Mouse (Mus musculus) erythroblast, embryonic 14.5 days (primary cell): Measurements from ENCODE around the gene Srpr. TPM values are rescaled to one million over a fixed set of nuclear protein-coding genes. Genes with fewer than 3 reads are reported as not detected.

ENCODE experiments used
- H3K27me3 ChIP-seq: 2 replicates; pipeline ENCODE4 v1.6.1; 2012; ENCODE audit warnings: inconsistent platforms; ENCODE audit not compliant: control insufficient read depth
- H3K36me3 ChIP-seq: 2 replicates; pipeline ENCODE4 v1.6.1; 2012; ENCODE audit warnings: mild to moderate bottlenecking, inconsistent platforms; ENCODE audit not compliant: control insufficient read depth
- H3K4me1 ChIP-seq: 2 replicates; pipeline ENCODE4 v1.6.1; 2012; ENCODE audit warnings: inconsistent platforms; ENCODE audit not compliant: control insufficient read depth
- H3K4me3 ChIP-seq: replicated peaks from 2 replicates; pipeline ENCODE3; 2012; ENCODE audit warnings: moderate library complexity, mild to moderate bottlenecking, inconsistent platforms
- H3K9me3 ChIP-seq: 2 replicates; pipeline ENCODE4 v1.6.1; 2012; ENCODE audit warnings: low read length, inconsistent platforms, mixed read lengths; ENCODE audit not compliant: control insufficient read depth
- GATA1 ChIP-seq: IDR thresholded peaks from 2 replicates; pipeline ENCODE4 v1.6.1; 2012; ENCODE audit warnings: low read length, inconsistent platforms, mixed read lengths
- TAL1 ChIP-seq: IDR thresholded peaks from 3 replicates; pipeline ENCODE4 v1.6.1; 2012; ENCODE audit warnings: low read length, inconsistent platforms, mixed read lengths
- polyA plus RNA-seq: library from polyadenylated mRNA; stranded (reverse); fragments of >175 nt; gene quantifications from 2 replicates; pipeline ENCODE4 v1.2.3, GENCODE M21; 2012

Srpr gene
- polyA plus RNA-seq = 0.85 and 0.93 TPM in 2 replicates

DNA sequence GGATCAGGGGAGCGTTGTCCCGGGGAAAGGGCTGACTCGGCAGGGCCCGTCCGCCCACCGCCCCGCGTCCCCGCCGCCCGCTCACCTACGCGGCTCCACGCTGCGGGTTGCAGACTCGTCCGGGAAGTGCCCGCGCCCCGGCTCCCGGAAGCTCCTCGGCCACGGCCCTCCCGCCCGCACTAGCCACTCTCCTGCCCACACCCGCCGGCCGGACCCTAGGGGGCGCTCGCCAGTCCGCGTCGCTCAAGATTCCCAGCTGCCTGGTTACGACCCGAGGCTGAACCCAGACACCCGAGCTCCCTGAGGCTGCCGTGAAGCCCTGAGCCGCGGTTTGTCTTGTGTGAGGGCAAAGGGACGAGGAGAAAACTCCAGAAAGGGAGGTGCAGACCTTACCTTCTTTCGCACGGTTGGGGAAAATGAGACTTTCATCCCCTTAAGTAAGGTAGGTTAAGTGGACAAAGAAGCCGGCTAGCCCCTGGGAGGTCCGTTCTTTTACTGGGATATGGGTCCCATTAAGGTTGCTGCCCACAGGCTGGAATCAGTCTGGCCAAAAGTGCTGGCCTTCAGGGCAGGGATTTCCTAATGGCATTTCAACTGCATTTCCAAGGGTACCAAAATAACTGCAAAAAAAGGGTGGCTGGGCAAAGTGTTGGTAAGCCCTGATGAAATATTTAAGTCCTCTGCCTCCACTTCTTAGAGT lies at the start of gene Srpr, which contains the start of gene Tirap:
Gene Srpr (plus strand): TSS at position 404 of the 700 bp plus-strand sequence.
Gene Tirap (minus strand): TSS at position 520 of the 700 bp plus-strand sequence.
- H3K4me1 ChIP-seq = peaks cover 55% of the 10 kb centered on the region
- peaks cover 15% of the 10 kb centered on the region for H3K36me3 ChIP-seq

DNA sequence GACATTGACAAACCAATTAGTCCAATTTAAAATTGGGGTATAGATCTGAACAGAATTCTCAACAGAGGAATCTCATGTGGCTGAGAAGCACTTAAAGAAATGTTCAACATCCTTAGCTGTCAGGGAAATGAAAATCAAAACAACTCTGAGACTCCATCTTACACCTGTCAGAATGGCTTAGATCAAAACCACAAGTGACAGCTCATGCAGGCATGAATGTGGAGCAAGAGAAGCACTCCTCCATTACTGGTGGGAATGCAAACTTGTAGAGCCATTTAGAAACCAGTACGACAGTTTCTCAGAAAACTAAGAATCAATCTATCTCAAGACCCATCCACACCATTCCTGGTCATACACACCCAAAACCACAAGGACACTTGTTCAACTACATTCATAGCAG lies 47.1 kb upstream of the Srpr start:
- no peaks in the 10 kb centered on the region for H3K9me3 ChIP-seq
- TF ChIP-seq TAL1 (no peak), GATA1 (no peak)

More for the DNA sequence above, at the start of gene Srpr, which contains the start of gene Tirap:
- Histone ChIP-seq H3K27me3 (no peaks in the 10 kb centered on the region), H3K4me3 (peak within 1 kb of the TSS; percentile 80), H3K9me3 (no peaks in the 10 kb centered on the region)
- TF ChIP-seq TAL1 (no peak), GATA1 (no peak)

DNA sequence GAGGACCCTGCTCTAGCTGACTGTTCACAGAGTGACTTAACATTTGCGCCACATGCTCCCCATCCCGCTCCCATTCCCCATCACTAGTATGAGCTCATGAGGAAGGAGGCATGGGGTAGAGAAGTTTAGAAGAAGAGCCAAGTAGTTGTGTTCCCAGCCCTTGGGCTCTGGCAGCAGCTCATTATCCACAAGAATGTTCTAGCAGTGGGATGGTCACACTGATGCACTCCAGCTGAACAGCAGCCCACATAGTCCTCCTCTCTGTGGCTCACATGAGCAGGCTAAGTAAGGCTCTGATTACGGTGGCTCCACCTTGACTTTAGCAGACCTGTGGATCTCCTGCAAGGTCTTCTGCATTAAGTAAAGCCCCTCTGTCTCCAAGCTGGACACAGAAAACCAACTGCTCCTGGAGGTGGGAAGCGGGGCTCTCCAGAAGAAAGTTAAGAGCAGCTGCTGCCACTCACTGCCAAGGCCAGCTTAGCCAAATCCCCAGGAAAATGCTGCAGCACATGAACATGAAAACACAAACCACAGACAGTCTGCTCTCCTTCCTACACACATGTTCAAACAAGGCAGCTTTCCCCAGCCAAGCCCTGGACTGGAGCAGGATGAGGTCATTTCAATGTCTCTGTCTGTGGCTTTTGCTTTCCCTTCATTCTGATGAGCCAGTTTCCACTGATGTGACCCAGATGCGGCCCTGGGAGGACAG lies 43.8 kb upstream of the Srpr start:
- Histone ChIP-seq H3K36me3 (peaks cover 56% of the 10 kb centered on the region), H3K4me3 (no peak overlapping the region), H3K4me1 (peaks cover 9% of the 10 kb centered on the region), H3K27me3 (no peaks in the 10 kb centered on the region), H3K9me3 (no peaks in the 10 kb centered on the region)
- TF ChIP-seq GATA1 (no peak), TAL1 (no peak)

More for the DNA sequence above, 47.1 kb upstream of the Srpr start:
- peaks cover 32% of the 10 kb centered on the region for H3K36me3 ChIP-seq
- H3K4me1 ChIP-seq = peaks cover 11% of the 10 kb centered on the region
- no peak overlapping the region for H3K4me3 ChIP-seq
- no peaks in the 10 kb centered on the region for H3K27me3 ChIP-seq

DNA sequence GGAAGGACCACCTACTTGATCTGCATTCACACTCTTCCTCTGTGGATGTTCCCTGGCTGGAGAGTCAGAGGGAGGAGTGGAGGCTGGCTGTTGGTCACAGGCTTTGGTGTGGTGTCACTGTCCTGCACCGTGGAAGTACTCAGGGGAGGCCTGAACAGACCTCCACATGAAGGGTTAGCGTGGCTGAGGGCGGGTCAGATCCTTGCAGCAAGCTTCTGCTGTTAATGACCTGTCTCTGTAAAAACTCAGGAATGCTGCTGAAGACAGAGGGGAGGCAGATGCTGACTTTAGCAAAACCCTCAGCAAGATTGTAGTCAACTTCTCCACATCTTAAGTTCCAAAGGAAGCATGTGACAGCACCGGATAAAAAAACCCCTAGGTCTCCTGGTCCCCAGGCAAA lies 43.1 kb upstream of the Srpr start:
- peaks cover 61% of the 10 kb centered on the region for H3K36me3 ChIP-seq
- peaks cover 9% of the 10 kb centered on the region for H3K4me1 ChIP-seq
- TF ChIP-seq TAL1 = no peak
- no peak for TF ChIP-seq GATA1
- H3K4me3 ChIP-seq = no peak overlapping the region
- no peaks in the 10 kb centered on the region for H3K9me3 ChIP-seq
- H3K27me3 ChIP-seq = no peaks in the 10 kb centered on the region

DNA sequence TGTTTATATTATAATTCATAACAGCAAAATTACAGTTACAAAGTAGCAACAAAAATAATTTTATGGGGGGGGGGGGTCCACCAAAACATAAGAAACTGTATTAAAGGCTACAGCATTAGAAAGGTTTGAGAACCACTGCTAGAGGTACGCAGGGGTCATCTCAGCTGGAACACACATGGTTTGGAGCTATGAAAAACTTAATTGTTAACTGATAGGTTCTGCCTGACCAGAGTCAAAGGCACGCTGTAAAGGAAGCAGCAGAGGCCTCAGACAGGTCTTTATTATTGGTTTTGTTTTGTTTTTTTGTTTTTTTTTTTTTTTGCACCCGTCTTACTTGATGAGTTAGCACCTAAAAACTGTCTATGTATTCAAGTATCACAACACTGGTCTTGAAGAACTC lies 41.5 kb upstream of the Srpr start:
- H3K36me3 ChIP-seq = peaks cover 75% of the 10 kb centered on the region
- H3K27me3 ChIP-seq = no peaks in the 10 kb centered on the region
- no peaks in the 10 kb centered on the region for H3K9me3 ChIP-seq
- TF ChIP-seq TAL1 (no peak), GATA1 (no peak)
- peaks cover 9% of the 10 kb centered on the region for H3K4me1 ChIP-seq
- no peak overlapping the region for H3K4me3 ChIP-seq

DNA sequence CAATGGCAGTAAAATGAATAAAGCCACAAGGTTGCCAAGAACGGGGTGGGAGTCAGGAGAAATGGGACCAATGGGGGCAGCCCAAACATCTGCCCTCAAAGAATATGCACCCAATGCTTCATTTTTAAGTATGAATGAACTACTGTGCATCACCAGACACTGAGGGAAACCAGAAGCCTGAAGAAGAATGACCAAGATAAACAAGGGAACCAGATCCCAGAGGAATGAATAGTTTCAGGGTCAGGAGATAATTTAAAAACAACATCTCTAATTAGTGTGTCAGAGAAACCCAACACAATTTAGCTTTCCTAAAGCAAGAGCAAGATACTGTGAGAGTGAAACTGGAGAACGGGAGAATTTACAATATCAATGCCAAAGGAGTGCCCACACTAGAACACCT lies 39.3 kb upstream of the Srpr start:
- H3K36me3 ChIP-seq = peaks cover 83% of the 10 kb centered on the region
- no peak overlapping the region for H3K4me3 ChIP-seq
- H3K27me3 ChIP-seq = no peaks in the 10 kb centered on the region
- TF ChIP-seq TAL1 (no peak), GATA1 (no peak)
- no peaks in the 10 kb centered on the region for H3K9me3 ChIP-seq
- H3K4me1 ChIP-seq = peaks cover 18% of the 10 kb centered on the region

DNA sequence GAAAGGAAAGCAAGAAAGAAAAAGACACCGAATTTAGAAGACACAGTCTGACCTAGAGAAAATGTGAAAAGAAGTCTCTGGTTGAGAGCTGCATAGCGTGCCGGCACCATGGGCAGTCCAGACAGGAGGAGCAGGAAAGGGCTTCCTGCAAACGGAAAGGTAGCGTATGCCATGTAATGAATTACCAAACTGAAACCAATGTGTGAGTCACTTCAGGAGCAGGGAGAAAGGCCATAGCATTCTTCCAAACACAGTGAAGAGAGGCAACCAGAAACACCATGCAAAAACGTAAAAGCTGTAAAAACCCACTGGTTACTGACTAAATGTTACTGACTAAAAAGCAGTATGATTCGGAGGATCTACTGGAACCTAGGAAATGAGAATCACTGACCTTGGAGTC lies 38.3 kb upstream of the Srpr start:
- peaks cover 18% of the 10 kb centered on the region for H3K4me1 ChIP-seq
- H3K9me3 ChIP-seq = no peaks in the 10 kb centered on the region
- peaks cover 80% of the 10 kb centered on the region for H3K36me3 ChIP-seq
- H3K27me3 ChIP-seq = no peaks in the 10 kb centered on the region
- no peak for TF ChIP-seq TAL1
- no peak for TF ChIP-seq GATA1
- H3K4me3 ChIP-seq = no peak overlapping the region

DNA sequence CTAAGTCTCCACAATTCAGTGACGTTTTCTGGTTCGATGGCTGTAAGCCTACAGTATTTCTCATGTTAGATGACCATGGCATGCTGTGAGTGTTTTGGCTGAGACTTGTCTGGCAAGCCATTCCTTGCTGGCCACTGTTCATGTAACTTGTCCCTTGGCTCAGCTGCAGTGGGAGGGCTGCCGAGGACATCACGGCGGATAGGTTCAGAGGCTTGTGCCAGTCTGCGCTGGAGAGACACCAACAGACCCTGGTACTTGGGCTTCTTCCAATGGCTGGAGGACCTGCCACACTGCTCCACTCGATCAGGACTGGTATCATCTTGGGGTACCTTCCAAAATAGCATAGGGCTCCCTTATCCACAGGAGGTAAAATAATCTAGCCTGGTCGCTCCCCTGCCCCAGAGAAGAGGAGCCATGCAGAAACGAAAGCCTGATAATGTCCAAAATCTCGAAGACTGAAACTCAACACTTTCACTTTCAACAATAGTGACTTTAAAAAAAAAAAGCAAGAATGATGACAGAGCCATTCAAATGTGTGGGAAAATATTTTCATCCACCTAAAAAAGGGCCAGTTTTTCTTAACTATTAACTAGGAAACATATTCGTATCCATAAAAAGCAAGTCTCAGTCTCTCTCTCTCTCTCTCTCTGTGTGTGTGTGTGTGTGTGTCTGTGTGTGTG lies 36.8 kb upstream of the Srpr start:
- Histone ChIP-seq H3K36me3 (peaks cover 79% of the 10 kb centered on the region), H3K4me1 (peaks cover 22% of the 10 kb centered on the region), H3K9me3 (no peaks in the 10 kb centered on the region), H3K27me3 (no peaks in the 10 kb centered on the region), H3K4me3 (no peak overlapping the region)
- TF ChIP-seq TAL1 (no peak), GATA1 (no peak)

DNA sequence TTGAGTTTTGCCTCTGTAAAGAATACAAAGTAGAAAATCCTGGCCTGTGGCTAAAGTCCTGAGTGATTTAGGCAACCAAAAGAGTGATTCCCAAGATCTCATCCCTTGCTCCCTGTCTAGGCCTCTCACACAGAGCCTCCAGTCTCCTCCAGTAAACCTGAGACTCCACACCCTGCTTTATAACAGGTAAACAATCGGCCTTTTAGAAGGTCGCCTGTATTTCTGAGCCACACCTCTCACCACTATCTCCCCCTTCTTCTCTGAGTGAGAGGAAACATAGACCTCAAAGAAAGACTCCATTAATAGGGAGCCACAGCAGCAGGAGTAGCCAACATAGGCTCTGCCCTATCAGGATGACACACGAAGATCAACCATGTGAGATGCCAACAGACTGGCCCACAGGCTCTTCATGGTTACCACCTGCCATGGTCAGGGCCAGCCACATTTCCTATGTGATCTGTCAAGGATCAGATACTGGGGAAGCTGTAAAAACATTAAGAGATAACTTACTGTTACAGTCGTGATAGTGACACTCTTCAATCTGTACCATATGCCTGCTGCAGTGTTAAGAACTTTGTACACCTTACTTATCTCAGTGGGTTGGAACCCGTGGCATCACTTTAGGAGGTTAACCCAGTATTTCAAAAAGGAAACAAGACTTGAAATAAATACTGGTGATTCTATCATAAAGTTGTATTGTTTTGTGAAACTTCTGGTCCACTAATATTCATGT lies 35.7 kb upstream of the Srpr start:
- Histone ChIP-seq H3K36me3 (peaks cover 85% of the 10 kb centered on the region), H3K9me3 (no peaks in the 10 kb centered on the region), H3K4me1 (peaks cover 22% of the 10 kb centered on the region), H3K4me3 (no peak overlapping the region), H3K27me3 (no peaks in the 10 kb centered on the region)
- TF ChIP-seq TAL1 (no peak), GATA1 (no peak)
